Mouse (Mus musculus) MEL-GATA-1-ER (cell line): ENCODE measurements at regions not wholly inside any gene's neighbourhood (a gene's known extent, or its start where the extent isn't known, plus 50 kb on each side); places are given as distances from the start of the nearest gene placed in this dataset.
"Not testable (repeated sequence)": the region's sequence is repeated elsewhere in the genome, so short reads cannot be mapped to it uniquely, and the experiment has no call there.

ENCODE experiments used
- DNase-seq: peaks from one replicate; pipeline ENCODE4 v3.0.0-alpha.2; 2012; ENCODE audit warnings: low read depth; ENCODE audit errors: extremely low read depth

DNA sequence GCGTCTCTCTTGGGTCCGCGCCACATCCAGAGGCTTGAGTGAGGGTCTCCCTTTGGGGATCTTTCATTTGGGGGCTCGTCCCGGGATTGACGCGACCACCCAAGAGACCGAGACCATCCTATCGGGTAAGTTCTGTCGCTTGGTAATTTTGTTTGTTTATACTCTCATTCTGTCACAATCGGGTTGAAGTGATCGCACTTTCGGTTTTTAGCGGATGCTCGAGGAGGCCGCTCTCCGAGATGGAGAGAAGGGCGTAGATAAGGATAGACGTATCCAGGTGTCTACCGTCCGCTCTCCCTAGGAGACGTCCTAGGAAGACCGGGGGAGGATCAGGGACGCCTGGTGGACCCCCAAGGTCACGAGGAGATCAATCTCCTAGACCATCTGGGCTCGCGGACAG is 199.3 kb upstream of the Mrpl21 start:
- DNase-seq: peak; percentile 3

DNA sequence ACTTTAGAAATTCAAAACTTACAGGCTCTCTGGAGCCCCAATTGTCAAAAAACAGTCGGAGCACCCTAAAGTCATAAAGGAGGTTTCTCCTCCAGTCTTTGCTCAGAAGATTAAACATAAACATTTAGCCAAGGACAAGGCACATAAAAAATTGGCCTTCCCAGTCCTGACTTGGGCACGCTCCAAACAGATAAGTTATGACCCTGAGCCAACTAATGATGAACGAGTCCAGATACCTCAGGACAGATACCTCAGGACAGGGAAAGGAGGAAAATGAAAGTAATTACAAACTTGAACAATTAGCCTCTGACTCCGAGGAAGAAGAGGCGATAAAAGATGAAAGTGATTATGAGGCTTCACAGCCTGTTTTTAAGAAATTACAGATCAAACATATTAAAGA is 190.9 kb upstream of the Mrpl21 start:
- DNase-seq: not testable (repeated sequence)
